Mouse (Mus musculus) thymus, postnatal 4 days (tissue): ENCODE results near the gene Tpst2.
"Not testable (repeated sequence)": the region's sequence is repeated elsewhere in the genome, so short reads cannot be mapped to it uniquely, and the experiment has no call there.

Source experiments
- DNase-seq: peaks from one replicate; pipeline ENCODE4 v3.0.0; 2021

Gene Tpst2

GRCm38 (mm10) chr5:112299399-112299798, 22.9 kb downstream of the Tpst2 start:
- DNase-seq, result no peak

GRCm38 (mm10) chr5:112300112-112300511, 23.6 kb downstream of the Tpst2 start:
- no peak for DNase-seq

DNA sequence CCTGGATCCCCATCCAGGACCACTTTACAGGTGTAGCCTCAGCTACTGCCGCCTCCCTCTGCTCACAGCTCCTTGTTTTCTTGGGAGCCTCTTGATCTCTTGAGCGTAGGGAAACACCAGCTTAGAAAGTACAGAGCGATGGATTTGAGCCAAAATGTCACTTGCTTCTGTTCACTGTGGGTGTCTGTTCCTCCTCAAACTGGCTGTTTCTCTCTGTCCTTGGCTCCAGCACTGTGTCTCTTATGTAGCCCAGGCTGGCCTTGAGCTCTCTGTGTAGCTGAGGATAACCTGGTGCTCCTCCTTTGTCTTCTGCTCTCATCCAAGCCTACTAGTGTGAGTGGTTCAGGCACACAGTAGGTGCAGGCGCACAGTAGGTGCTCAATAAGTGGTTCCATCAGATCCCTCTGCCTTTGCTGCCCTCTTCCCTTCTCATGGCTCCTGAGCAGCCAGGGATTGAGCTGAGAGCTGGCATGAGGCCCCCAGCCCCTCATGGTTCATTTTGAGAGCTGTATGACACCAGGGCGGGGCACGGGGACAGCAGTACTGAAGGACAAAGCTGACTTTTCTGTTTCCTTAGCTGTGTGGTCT, 24.3 kb downstream of the Tpst2 start:
- no peak for DNase-seq

DNA sequence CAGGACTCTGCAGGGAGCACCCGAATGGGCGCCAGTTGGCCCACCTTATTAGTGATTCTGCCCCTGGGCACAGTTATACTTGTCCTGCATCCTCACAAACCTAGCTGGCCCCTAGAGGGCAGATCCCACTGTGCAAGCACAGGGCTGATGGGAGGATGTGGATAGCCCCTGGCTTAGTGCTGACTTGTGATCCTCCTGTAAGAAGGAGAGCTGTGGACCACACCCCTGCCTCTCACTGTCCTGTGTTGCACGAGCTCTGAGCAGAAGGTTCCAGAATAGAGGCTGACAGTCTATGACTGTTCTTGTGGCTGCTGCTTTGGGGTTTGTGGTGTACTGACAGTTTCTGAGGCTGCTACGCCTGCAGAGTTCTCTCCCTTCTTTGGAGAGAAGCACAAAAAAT, 25.2 kb downstream of the Tpst2 start:
- DNase-seq, result peak; percentile 27

DNA sequence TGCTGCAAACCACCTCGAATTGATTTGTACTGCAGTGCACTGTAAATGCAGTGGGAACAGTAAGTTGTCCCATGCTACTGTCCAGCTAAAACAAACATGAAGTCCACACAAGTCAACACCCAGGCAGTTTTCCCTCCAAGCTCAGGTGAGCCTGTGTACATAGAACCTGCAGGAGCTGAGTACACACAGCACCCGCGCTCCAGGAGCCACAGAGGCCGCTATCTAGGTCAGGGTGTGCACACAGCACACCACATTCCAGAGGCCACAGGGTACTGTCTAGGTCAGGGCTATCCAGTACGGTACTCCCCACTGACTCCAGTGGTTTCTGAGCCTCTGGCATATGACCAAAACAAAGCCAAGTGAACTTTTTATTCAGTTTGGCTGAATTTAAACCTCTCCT, 25.8 kb downstream of the Tpst2 start:
- no peak for DNase-seq

GRCm38 (mm10) chr5:112305842-112306241, 29.4 kb downstream of the Tpst2 start:
- no peak for DNase-seq

GRCm38 (mm10) chr5:112313222-112313885, 36.9 kb downstream of the Tpst2 start:
- DNase-seq, result no peak

DNA sequence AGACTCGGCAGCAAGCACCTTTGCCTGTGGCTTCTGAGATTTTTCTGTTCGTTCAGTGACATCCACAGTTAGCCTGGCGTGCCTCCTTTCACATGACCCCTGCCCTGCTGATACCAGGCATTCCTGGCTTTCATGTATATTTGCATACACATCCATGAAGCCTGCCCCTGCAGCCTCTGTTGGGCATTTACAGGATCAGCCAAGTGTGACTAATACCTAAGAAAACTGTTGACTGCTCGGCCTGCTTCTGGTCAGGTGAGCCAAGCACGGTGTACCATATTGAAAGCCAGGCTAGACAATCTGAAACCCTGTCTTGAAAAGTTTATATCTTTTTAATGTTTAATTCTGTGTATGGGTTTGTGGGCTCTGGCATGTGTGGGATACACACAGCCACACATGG, 40.0 kb downstream of the Tpst2 start:
- DNase-seq, result no peak

- DNase-seq, result no peak
Observed at GRCm38 (mm10) chr5:112317328-112317727, 40.8 kb downstream of the Tpst2 start.

- DNase-seq, result not testable (repeated sequence)
Observed at GRCm38 (mm10) chr5:112319343-112319742, 42.9 kb downstream of the Tpst2 start.

DNA sequence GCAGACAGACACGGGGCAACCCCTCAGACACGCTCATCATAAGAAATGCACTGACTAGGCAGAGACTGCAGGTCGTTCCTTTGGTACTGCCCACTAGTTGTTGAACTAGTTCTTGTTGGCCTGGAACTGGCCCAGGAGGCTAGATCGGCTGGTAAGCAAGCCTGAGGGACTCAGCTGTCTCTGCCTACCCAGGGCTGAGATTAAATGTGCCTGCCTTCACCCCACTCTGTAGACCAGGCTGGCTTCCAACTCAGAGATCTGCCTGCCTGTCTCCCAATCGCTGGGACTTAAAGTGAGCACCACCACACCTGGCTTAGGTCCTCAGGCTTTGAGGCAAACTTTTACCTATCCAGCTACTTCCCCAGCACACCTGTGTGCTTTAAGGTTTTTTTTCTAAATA, 43.9 kb downstream of the Tpst2 start:
- no peak for DNase-seq

GRCm38 (mm10) chr5:112320936-112321335, 44.4 kb downstream of the Tpst2 start:
- DNase-seq, result no peak

- DNase-seq, result no peak
Observed at GRCm38 (mm10) chr5:112321376-112321775, 44.9 kb downstream of the Tpst2 start.

DNA sequence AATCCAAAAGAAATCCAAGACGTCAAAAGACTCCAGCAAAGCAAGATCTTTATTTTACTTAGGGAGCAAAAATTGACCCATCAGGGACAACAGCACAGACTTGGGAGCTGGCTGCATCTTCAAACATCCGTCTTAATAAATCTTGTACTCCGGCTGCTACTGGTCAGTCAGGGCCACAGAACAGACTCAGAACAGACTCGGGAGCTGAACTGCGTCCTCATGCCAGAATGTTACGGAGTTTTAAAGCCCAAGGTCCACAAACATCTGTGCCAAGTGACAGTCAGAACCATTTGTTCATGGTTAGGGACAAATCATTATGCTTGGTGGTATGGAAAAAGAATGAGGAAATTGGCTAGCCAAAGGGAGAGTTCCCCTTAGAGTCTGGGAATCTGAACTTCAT, 46.8 kb downstream of the Tpst2 start:
- no peak for DNase-seq

- peak; percentile 57 for DNase-seq
Observed at GRCm38 (mm10) chr5:112324637-112325545, 48.4 kb downstream of the Tpst2 start.

DNA sequence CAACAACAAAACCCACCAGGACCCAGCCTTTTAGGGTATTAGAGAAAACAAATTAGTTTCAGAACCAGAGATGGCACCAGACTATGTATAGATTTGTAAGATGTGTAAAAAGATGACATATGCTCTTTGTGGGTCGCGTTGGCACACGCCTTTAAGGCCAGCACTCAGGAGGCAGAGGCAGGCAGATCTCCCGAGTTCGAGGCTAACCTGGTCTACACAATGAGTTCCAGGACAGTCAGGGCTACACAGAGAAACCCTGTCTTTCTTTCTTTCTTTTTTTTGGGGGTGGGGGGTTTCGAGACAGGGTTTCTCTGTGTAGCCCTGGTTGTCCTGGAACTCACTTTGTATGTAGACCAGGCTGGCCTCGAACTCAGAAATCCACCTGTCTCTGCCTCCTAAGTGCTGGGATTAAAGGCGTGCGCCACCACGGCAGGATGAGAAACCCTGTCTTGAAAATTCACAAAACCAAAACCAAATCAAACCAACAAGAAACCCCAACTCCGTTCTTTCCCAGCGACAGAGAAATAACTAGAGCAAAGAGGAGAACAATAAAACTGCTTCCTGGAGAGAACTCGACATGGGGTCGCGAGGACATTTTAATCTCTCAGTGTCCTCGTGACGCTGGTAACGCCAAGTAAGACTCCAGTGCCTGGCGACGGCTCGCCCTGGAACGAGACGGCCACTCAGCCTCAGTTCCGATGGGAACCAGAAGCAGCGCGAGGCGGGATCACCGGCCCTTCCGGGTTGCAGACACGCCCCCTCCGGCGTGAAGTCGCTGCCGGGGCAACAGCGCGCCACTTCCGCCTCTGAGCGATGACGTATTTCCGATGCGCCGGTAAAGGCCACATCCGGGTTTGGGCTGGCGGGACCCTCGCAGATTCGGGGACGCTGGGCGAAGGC, 49.3 kb downstream of the Tpst2 start, which contains the start of gene Tfip11:
TSS of gene Tfip11 (plus strand) at position 813 of the 900 bp plus-strand sequence.
- peak; percentile 96 for DNase-seq

- no peak for DNase-seq
Observed at GRCm38 (mm10) chr5:112326446-112327009, 50.0 kb downstream of the Tpst2 start.

DNA sequence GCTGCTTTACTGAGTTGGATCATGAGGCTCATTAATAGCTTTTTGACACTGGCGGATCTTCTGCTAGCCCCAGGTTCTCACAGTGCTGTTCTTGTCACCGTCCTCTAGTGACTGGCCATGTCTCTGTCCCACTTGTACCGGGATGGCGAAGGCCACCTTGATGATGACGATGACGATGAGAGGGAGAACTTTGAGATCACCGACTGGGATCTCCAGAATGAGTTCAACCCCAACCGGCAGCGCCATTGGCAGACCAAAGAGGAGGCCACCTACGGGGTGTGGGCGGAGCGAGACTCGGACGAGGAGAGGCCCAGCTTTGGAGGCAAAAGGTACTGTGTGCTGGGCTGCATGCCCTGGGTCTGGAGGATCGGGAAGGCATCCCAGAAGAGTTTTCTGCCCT, 51.4 kb downstream of the Tpst2 start:
- no peak for DNase-seq

DNA sequence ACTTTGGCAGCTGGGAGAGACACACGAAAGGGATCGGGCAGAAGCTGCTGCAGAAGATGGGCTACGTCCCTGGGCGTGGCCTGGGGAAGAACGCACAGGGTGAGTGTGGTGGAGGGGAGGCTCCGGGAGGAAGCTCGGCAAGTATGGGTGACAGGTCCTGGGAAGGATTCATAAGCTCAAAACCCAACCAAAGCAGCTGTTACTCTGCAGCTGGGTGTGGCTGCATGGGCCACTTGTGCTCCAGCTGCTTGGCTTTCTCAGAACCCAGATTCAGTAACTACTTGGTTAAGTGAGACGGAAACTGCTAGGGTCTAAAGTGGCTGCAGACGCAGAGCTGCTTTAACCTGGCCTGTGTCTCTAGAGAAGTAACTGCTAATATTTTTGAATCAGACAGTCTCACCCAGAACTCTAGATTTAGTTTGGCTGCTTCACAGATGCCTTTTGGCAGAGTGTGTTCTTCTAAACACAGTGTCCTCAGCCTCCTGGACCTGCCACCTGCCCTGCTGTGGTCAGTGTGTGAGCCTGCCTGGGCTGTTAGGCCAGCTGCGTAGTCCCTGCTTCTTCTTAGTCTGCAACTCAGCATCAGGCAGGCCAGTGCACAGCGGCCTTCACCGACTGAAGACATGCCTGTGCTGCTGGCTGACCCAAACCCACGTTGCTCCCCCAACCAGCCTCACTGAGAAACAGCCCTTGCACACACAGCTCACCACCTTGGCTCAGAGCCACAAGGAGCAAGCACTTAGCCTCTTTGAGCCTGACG, 53.5 kb downstream of the Tpst2 start:
- no peak for DNase-seq

- DNase-seq, result peak; percentile 79
Observed at GRCm38 (mm10) chr5:112335473-112335872, 59.0 kb downstream of the Tpst2 start.

DNA sequence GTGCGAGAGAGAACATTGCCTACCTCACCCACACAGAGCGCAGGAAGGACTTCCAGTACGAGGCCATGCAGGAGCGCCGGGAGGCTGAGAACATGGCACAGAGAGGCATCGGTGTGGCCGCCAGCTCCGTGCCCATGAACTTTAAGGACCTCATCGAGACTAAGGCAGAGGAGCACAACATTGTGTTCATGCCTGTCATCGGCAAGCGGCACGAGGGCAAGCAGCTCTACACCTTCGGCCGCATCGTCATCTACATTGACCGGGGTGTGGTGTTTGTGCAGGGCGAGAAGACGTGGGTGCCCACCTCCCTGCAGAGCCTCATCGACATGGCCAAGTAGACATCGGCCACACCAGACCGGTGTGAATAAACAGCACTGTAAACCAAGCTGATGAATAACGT, 60.5 kb downstream of the Tpst2 start:
- DNase-seq, result no peak

- no peak for DNase-seq
Observed at GRCm38 (mm10) chr5:112339215-112339614, 62.7 kb downstream of the Tpst2 start.
